Mouse (Mus musculus) urinary bladder, postnatal 36 days (tissue): ENCODE data around the gene Ajap1.
A peak's percentile ranks its signal among the peaks of the same experiment; 100 is the strongest.

Source experiments
- DNase-seq, 2 experiments: peaks; one replicate each; pipeline ENCODE4 v3.0.0; 2022; ENCODE audit warnings: low spot score in 2 of 2, mixed read lengths in 1 of 2

The Ajap1 gene

DNA sequence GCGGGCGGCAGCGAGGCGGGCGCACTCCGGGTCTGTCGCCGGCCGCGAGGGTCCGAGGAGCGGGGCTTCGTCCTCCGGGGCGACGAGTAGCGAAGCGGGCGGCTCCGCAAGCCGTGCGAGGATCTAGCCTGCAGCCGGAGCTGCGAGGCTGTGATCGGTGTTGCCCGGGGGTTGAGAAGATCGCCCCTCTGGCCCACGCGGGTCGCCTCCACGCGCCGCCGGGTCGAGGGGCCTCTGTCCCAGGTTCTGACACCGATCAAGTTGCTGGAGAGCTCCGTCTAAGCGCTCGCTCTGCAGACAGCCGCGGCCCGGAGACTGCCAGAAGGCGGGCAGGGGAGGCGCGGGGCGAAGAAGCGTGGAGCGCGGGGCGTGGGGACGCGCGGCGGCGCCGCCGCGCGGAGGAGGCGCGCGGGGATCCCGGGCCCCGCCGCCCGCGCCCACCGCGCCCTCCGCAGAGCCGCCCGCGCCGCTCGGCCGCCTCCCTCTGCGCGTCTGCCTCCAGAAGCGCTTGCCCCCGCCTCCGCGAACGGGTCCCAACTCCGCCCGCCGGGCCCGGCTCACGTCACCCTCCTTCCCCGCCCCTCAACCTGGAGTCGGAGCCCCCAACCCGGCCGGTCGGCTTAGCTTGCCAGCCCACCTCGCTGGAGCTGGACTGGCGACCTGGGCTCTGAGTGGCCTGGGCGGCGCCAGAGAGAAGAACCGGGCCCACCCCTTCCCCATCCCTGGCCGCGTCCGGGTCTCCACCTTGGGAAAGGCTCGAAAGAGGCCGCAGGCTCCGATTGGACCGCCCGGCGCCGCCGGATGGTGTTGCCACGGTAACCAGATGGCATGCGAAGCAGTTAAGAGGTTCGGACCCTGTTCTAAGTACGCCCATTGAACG lies at the start of gene Ajap1:
Ajap1 (minus strand) TSS at position 353 of the 880 bp plus-strand sequence.
- no peak for DNase-seq

DNA sequence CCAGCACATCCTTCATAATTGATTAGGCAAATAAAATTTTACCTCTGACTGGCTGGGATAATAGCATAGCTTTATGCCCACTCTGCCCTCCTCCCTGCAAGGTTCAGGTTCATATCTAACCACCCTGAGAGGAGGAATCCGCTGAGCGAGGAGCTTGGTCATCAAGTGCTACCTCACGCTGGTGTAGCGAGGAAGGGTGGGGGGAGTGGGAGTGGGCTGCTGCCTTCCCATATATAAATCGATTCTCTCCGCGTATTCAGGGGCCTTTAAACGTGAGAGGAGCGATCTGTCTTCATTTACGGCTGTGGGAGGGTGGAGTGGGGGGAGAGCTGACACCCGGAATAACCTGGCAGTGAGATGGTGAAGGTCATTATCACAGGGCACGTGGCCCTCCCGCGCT lies 47.9 kb upstream of the Ajap1 start:
- DNase-seq: no peak

DNA sequence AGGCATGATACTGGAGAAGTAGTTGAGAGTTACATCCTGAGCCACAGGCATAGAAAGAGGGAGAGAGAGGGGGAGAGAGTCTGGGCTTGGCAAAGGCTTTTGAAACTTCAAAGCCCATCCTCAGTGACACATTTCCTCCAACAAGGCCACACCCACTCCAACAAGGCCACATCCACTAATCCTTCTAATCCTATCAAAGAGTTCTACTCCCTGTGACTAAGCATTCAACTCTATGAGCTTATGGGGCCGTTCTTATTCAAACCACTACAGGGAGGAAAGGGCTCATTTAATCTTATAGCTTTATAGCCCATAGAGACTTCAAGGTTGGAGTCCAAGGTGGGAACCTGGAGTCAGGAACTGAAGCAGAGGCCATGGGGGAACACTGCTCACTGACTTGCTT lies 39.0 kb upstream of the Ajap1 start:
- DNase-seq: no peak

DNA sequence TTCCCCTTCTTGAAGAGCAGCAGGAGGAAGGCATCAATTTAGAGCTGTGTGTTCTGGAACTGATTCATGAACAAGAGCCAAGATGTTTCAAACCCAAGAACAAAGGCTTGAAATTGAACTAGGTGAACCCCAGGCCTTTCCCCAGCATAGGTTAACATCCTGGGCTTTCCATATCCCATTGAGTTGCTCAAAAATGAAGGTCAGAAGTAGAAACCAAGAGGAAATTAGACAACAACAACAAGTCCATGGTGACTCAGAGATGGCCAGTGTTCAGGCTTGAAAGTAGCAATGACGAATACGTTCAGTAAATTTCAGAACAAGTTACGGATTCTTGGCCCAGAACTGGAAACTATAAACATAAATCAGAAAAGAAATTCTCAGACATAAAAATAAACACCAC lies 37.3 kb upstream of the Ajap1 start:
- no peak for DNase-seq

DNA sequence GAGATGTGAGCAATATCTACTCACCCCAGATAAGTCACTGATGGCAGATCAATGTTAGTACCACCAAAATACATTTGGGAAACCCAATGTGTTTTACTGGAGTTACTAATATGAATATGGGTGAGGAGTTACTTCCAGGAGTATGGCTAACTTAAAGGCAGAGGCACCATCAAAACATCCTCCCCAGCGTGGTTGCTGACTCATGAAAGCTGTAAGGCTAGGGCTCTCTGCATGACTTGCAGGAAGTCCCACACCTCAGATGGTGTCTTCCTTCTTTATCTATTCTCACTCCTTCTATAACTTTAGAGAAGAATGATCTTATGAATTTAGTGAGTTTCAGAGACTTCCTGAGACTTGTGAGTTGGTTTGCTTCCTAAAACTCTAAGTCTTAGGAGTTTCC lies 36.7 kb upstream of the Ajap1 start:
- DNase-seq: no peak

DNA sequence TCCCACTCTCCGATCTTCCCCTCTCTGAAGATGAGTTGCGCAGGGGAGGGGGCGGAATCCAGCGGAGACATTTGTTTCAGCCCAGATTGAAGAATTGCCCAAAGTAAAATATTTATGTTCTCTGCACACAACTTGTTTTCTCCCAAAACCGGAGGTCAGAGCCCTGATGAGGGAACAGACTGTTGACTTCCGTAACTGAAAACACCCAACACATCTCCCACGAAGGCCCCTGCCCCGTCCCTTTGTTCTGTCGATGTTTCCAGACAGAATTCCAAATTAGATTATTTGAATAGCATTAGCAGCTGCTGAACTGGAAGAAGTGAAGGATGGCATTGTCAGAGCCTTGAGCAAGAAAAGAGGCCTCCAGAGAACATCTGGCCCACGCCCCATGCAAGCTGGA lies 33.2 kb upstream of the Ajap1 start:
- DNase-seq: no peak

DNA sequence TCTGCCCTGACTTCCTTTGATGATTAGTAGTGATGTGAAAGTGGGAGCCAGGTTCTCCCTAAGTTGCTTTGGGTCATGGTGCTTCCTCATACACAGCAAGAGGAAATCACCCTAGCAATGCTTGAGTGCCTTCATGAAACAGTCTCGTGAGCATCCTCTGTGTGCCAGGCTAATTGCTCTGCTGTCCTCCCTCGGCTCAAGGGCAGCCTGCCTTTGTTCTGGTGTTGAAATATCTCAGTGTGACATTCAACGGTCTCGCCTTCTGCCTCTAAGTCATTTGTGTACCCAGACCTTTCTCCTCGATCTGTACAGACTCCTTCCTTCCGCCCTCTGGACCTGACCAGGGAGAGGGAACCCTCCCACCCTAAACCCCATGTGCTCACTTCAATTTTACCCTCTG lies 31.5 kb upstream of the Ajap1 start:
- no peak for DNase-seq

DNA sequence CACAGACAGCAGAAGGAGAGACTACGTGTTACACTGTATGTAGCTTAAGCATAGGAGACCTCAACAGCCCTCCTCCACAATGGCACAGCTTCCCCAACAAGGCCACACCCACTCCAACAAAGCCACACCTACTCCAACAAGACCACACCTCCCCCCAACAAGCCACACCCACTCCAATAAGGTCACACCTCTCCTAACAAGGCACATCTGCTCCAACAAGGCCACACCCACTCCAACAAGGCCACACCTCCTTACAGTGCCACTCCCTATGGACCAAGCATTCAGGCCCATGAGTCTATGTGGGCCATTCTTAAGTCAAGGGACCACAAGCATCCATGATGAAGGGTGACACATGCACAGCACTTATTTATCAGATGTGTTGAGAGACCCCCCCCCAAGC lies 28.9 kb upstream of the Ajap1 start:
- DNase-seq: no peak

DNA sequence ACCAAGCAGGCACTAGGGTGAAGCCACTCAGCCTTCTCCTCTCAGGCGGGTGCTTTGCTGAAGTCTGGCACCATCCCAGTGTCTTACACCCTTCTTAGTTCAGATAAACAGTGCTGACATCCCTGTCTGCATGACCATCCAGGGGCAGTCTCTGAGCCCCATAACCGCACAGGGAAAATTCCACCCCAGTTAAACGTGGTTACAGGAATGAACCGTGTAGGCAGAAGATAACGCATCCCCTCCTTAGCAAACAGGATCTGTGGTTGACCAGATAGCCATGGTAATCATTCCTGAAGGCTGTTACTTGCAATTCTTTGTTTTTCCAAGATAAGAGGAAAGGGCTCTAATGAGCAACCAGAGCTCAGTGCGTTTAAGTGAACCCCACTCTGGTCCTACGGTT lies 19.3 kb upstream of the Ajap1 start:
- no peak for DNase-seq

DNA sequence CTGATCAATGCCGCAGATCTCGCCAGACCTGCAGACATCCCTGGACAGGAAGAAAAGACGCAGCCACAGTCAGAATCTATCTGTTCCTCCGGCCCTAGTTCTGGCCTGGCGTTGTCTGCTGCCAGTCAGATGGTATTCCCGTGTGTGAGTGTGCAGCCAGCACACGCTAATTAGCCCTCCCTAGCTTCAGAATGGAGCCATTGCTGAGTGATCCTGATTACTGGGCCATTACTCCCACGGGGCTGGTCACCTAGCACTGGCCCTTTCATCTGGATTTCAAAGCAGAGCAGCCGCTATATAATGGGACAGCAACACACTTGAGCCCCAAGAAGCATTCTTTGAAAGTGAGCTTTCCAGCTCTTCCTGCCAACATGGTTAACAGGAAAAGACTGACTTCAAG lies 9.8 kb upstream of the Ajap1 start:
- DNase-seq: no peak

DNA sequence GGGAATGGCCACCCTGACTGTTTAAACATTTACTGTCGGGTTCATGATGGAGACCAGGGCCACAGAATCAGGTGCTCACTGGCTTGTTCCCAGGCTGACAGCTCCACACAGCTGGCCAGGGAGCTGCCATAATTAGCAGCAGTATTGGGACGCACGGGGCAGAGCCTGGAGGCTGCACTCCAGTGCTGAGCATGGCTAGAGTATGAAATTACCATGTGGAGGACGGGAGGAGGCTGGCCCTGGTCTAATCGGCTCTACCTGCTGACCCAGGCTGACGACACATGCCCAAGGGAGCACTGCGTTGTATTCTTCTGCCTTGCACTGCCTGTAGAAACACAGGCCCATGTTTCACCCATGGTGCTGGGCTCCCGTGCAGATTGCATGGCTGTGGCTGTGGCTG lies 6.5 kb upstream of the Ajap1 start:
- DNase-seq: no peak

DNA sequence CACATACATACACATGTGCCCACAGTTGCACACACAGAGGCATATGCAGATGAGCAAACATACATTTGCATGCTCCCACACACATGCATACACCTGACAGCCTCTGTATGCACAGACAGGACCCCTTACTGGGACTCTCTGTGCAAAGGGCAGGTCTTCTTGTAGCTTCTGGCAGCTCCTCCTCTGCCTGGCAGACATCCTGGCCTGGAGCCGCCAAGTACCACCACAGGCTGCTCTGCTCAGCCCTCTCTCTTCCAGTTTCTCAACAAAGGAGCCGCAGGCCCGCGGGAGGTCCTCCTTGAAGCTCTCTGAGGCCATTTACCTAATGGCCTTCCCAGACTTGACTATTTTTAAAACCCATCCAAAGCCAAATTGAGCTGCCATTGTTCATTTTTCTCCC lies 3.3 kb upstream of the Ajap1 start:
- DNase-seq: no peak

DNA sequence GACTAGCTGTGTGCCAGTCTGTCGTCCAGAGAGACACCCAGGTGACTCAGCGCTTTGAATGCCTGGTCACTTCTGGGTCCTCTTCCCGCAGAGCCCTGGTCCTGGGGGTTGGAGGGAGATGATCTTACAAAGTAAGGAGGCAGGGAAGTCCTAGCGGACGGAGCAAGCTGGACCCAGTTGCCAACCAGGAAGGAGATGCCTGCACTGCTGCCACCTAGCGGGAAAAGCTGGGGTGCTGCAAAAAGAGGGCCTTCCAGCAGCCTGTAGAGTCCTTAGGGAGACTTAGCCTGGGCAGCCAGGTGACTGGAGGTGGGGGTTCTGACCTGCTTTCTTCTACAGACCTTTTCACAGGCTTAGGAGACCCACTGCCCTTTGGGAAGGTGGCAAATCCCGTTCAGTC lies 1.8 kb upstream of the Ajap1 start:
- DNase-seq: peak; percentile 41 to 45

DNA sequence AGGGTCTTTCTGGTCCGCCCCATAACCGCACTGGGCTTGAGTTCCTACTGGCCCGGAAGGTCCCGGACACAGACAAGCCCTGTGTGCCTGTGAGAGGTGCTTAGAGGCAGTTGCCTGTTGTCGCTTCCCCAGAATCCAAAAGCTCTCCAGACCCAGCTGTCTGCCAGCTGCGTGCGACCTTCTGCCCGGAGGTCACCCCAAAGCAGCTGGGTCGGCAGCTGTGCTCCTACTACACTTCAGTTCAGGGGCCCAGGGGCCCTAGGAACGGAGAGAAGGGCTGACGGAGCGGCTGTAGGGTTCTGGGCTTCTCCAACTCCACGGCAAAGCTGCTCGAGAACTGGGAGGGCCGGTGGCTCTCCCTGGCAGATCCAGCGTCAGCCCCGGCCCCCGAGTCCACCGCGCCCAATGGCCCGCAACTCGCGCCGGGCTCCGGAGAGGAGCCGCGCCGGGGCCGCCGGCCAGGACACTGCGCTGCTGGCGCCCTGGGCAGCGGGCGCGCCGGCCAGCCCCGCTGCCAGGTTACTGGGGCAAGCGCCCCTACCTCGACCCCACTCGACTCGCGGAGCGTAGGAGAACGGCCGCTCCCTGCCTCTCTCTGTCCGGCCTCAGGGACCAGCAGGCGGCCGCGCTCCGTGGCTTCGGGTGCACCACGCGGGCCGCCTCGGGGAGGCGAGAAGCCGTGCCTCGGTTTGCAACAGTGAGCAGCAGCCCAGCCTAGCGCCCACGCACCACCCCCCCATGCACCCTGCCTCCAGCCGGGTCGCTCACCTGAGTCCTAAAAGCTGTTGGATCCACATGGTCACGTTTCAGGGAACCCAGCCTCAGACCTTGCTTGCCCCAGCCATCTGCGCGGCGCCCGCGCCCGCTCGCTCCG lies 1.0 kb downstream of the Ajap1 start:
- no peak for DNase-seq

DNA sequence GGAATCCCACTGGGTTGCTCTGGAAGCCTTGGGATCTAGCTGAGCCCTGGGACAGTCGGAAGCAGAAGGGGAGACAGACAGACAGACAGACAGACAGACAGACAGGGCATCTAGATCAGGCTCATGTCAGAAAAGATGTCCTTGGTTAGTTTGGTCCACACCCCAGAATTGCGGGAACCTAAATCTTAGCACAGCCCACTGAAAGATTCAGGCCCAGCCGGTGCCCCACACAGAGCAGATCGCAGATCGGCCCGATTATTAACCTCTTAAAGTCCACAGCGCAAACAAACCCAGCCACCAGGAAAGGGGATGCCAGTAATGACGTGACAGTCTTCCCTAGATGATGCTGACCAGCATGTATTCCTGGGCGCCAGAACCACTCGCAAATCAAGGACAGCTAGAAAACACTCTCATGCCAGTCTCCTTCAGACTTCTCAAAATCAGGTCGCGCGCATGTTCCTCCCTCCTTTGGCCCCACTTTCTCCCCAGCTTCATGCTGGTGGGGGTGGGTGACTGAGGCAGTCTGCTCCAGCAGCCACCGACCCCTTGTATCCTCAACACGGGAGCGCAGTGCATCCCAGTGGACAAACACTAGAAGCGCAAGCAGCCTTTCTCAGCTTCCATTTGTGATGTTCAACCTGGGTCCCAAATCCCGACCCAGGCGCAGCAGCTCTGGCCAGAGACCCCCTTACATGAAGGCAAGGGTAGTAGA lies 1.9 kb downstream of the Ajap1 start:
- no peak for DNase-seq

DNA sequence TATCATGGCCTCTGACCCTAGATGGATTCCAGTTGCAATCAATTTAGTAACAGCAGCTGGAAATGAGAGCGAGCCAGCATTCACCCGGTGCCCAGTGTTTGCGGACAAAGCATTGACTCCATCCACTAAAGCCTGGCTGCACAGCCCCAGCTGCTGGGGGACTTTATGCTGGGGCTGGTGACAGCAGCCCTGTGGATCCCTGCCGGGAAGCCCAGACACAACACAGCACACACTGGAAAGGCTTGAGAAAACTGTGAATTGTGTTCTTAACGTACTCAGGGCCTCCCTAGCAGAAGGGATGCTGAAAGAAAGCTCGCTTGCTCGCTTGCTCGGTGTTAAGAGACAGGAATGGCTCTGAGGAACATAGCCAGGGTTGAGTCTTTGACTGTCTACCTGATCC lies 3.5 kb downstream of the Ajap1 start:
- no peak for DNase-seq

DNA sequence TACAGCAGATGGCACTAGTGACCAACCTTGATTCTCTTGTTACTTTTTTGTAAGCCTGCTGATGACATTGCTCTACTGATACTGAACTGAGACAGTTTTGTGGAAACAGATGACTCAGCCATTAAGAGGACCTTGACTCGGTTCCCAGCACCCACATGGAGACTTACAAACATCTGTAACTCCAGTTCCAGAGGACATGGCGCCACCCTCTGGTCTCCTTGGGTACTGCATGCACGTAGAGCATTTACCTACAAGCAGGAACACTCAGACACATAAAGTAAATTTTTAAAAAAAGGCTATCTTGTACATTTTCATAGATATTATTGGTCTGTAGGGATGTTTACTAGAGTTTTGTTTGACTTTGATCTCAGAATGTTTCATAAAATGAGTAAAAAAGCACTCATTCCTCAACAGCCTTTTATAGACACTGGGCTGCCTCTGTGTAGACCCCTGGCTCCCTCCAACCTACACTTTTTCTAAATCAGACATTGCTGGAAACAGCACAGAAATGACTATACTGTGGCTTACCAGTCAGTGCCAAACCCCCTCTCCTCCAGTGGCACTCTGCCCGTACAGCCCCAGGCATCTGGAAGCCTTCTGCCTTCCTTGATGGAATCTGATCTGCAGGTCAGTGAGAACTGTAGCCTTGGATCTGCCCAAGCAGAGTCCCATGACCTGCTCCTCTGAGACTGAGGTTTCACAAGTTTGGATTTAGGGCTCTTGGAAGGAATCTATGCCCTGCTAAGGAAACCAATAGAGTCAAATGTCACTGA lies 8.9 kb downstream of the Ajap1 start:
- no peak for DNase-seq

DNA sequence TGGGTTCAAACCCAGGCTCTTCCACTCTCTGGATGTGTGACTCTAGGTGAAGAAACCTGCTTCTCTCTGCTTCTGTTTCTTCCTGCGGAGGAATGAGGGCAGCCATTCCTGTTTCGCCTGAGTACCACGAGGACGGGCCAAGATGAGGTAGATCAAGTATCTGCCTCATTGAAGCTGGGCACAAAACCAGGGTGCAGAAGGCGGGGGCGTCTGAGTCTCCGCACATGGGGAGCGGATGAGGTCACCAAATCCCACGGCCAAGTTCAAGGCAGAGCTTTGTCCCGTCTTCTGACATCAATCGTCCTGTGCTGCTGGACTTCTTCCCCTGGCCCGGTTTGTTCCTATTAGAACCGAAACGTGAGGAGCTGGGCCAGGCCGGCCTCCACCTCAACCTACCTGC lies 12.9 kb downstream of the Ajap1 start:
- DNase-seq: no peak

DNA sequence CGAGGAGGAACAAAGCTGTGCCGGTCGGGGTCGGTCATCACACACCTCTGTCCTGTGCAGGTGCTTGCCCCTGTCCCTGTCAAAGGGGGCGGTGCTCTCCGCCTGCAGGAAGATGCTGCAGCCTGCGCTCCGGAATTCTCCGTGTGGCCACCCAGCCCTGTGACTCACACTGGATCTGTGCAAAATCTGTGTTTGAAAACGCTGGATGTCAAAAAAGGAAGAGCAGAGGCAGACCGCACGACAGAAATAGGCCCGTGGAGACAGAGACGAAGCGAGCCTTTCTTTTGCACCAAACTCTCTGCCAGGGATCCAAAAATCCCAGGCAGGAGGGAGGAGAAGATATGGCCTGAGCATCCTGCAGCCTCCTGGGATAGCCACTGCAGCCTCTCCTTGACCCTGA lies 22.7 kb downstream of the Ajap1 start:
- DNase-seq: no peak

DNA sequence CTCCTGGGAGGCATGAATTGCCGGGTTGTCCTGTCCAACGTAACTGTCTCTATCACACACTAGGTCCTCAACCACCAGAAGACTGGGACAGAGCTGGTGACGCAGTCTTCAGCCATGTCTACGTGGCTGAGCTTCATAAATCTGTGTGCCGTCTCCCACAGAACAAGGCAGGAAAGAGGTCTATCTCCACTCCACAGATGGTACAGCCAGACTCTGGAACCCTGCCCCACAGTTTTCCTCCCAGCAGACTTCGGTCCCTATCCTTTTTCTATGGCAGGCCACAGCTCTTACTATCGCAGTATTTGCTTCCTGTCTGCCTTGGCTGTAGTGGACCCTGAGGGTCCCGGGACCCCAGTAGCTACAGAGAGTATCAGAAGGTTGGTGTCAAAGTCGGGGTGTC lies 23.1 kb downstream of the Ajap1 start:
- DNase-seq: no peak

DNA sequence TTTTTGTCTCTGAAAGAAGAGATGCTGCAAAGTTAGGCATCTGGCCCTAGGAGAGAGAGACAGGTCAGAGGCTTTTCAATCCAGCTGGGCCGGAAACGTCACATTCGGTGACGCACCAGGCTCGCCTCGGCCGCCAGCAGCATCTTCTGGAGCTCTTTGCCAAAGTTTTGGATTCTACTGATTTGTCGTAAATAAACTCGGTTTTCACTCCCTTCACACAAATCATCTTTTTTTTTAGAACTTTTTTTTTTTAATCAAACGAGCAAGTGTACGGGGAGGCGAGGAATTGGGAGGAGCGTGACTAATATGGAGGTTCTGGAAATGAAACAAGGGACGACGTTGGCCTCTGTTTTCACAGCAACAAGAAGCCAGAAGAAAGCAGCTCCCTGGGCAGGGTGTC lies 23.8 kb downstream of the Ajap1 start:
- DNase-seq: no peak

DNA sequence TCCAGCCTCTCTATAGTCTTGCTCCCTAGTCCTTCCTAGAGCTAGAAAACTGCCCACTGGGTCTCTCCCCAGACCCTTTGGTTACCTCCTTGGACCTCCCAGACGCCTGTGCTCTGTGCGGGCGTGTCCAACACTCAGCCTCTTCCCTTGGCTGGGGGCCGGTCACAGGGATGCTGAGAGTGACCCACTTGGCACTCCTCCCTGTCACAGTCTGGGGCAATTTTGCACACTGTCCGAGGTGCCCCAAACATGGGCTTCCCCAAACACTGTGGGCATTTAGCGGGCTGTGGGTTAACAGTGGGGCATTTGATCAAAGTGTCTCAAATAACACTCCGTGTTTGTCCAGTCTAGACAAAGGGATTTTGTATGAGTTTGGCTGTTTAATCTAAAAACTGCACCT lies 29.1 kb downstream of the Ajap1 start:
- DNase-seq: no peak
